Comparison of ENCODE assay signal across 27 mouse cellular contexts in genomic region chr6:142801687-142802086, GRCm38 (mm10). TPM values are rescaled to one million over a fixed set of nuclear protein-coding genes. Genes with fewer than 3 reads are reported as not detected.
DNase-seq lines count a peak whose midpoint lies in the region; ATAC-seq and TF ChIP-seq lines count a peak whose summit lies in the region.
"Had no signal": no experiment of that assay in that cellular context is flagged by ENCODE, and none has a peak within 500 bp of the region (broad histone marks: within the 10 kb centered on the region; RNA-seq: fewer than 3 reads in every experiment).

No protein-coding gene starts in this region.

- H3K4me2 ChIP-seq in forebrain, embryonic 11.5 days (ENCODE audit: low read depth, low read length, severe bottlenecking) = no peak overlapping the region
- H3K4me2 ChIP-seq in forebrain, postnatal 0 days (ENCODE audit: low read depth) = no peak overlapping the region
- H3K4me2 ChIP-seq in forebrain, embryonic 12.5 days = no peak overlapping the region
- no peak overlapping the region for H3K4me2 ChIP-seq in kidney, embryonic 14.5 days (replicated peaks; ENCODE audit: low read depth, low read length)

- H3K27me3 ChIP-seq in forebrain, embryonic 11.5 days (ENCODE audit: control insufficient read depth, insufficient read depth, low read length) = no peaks in the 10 kb centered on the region
- 0 out of 2 replicates have a peak, but pooled peaks cover 5% of the 10 kb centered on the region for H3K27me3 ChIP-seq in forebrain, embryonic 10.5 days (ENCODE audit: poor library complexity, severe bottlenecking)
- no peaks in the 10 kb centered on the region for H3K27me3 ChIP-seq in forebrain, postnatal 0 days (ENCODE audit: insufficient read depth, low read length)
- 0 out of 2 replicates have a peak, but pooled peaks cover 3% of the 10 kb centered on the region for H3K27me3 ChIP-seq in forebrain, embryonic 12.5 days
- H3K27me3 ChIP-seq in kidney, embryonic 14.5 days (ENCODE audit: control insufficient read depth, insufficient read depth, low read length) = no peaks in the 10 kb centered on the region
- H3K27me3 ChIP-seq: CH12.LX; embryonic facial prominence, embryonic 12.5 days had no signal

- no peak overlapping the region for H3K27ac ChIP-seq in forebrain, embryonic 11.5 days (ENCODE audit: low read depth, low read length)
- no peak overlapping the region for H3K27ac ChIP-seq in forebrain, embryonic 10.5 days
- no peak overlapping the region for H3K27ac ChIP-seq in forebrain, postnatal 0 days (ENCODE audit: low read depth, low read length)
- no peak overlapping the region for H3K27ac ChIP-seq in forebrain, embryonic 12.5 days
- no peak overlapping the region for H3K27ac ChIP-seq in kidney, embryonic 14.5 days (ENCODE audit: low read depth, low read length)
- H3K27ac ChIP-seq: embryonic facial prominence, embryonic 10.5 days; embryonic facial prominence, embryonic 12.5 days had no signal

- TF ChIP-seq CTCF in forebrain, postnatal 0 days (IDR thresholded peaks at IDR 0.05; ENCODE audit: low read depth) = no peak

- H3K4me1 ChIP-seq in forebrain, embryonic 11.5 days (replicated peaks; ENCODE audit: control insufficient read depth, insufficient read depth, low read length) = no peaks in the 10 kb centered on the region
- H3K4me1 ChIP-seq in forebrain, embryonic 10.5 days = peaks cover 28% of the 10 kb centered on the region
- H3K4me1 ChIP-seq in forebrain, postnatal 0 days (ENCODE audit: insufficient read depth) = 0 out of 2 replicates have a peak, but pooled peaks cover 3% of the 10 kb centered on the region
- peaks cover 12% of the 10 kb centered on the region for H3K4me1 ChIP-seq in forebrain, embryonic 12.5 days
- H3K4me1 ChIP-seq in kidney, embryonic 14.5 days (ENCODE audit: control insufficient read depth, insufficient read depth, low read length) = peaks cover 7% of the 10 kb centered on the region; the same call in 1 of the 2 replicates

- no peaks in the 10 kb centered on the region for H3K9me3 ChIP-seq in forebrain, embryonic 11.5 days (ENCODE audit: control insufficient read depth, low read length)
- no peaks in the 10 kb centered on the region for H3K9me3 ChIP-seq in forebrain, embryonic 10.5 days
- no peaks in the 10 kb centered on the region for H3K9me3 ChIP-seq in forebrain, postnatal 0 days (ENCODE audit: low read length)
- no peaks in the 10 kb centered on the region for H3K9me3 ChIP-seq in forebrain, embryonic 12.5 days
- no peaks in the 10 kb centered on the region for H3K9me3 ChIP-seq in kidney, embryonic 14.5 days (ENCODE audit: control insufficient read depth, low read length)
- H3K9me3 ChIP-seq: embryonic facial prominence, embryonic 10.5 days; embryonic facial prominence, embryonic 12.5 days; G1E had no signal

- H3K4me3 ChIP-seq in forebrain, embryonic 11.5 days (ENCODE audit: low read depth, low read length) = no peak overlapping the region
- no peak overlapping the region for H3K4me3 ChIP-seq in forebrain, embryonic 10.5 days
- H3K4me3 ChIP-seq in forebrain, postnatal 0 days (ENCODE audit: low read depth, low read length) = no peak overlapping the region
- H3K4me3 ChIP-seq in forebrain, embryonic 12.5 days (replicated peaks) = no peak overlapping the region
- H3K4me3 ChIP-seq in kidney, embryonic 14.5 days (ENCODE audit: low read length) = no peak overlapping the region
- H3K4me3 ChIP-seq: embryonic facial prominence, embryonic 10.5 days; embryonic facial prominence, embryonic 12.5 days had no signal

- no peak overlapping the region for H3K9ac ChIP-seq in forebrain, embryonic 11.5 days (ENCODE audit: low read length)
- no peak overlapping the region for H3K9ac ChIP-seq in forebrain, postnatal 0 days
- H3K9ac ChIP-seq in forebrain, embryonic 12.5 days = no peak overlapping the region
- no peak overlapping the region for H3K9ac ChIP-seq in kidney, embryonic 14.5 days (ENCODE audit: low read depth, low read length)
- H3K9ac ChIP-seq: embryonic facial prominence, embryonic 12.5 days had no signal

- DNase-seq in forebrain, embryonic 11.5 days (ENCODE audit: low spot score) = peak; percentile 44
- no peak for DNase-seq in forebrain, embryonic 10.5 days (ENCODE audit: extremely low spot score, low spot score)
- DNase-seq in forebrain, postnatal 0 days = no peak
- DNase-seq in kidney, postnatal 4 days = no peak
- DNase-seq in testis, postnatal 10 days (ENCODE audit: low spot score) = peak; percentile 10
- no peak for DNase-seq in testis, postnatal 14 days (ENCODE audit: low spot score)
- DNase-seq: adrenal gland, adult 8-10 months; adrenal gland, postnatal 14 days; adrenal gland, postnatal 36 days; B cell, adult 2 months; cerebellum, adult 11-12 months; cerebellum, adult 2 months; cerebellum, adult 9-10 months; cerebellum, postnatal 10 days; cerebellum, postnatal 25 days had no signal

- WGBS in forebrain, embryonic 11.5 days = 77% methylated on average over 5 of the region's 5 CpGs
- 86% methylated on average over 5 of the region's 5 CpGs for WGBS in forebrain, embryonic 10.5 days
- WGBS in forebrain, postnatal 0 days = 35% methylated on average over 5 of the region's 5 CpGs
- WGBS in forebrain, embryonic 12.5 days = 88% methylated on average over 5 of the region's 5 CpGs
- WGBS in kidney, embryonic 14.5 days = 75% methylated on average over 5 of the region's 5 CpGs

- H3K36me3 ChIP-seq in forebrain, embryonic 11.5 days (ENCODE audit: control insufficient read depth, insufficient read depth, low read length) = no peaks in the 10 kb centered on the region
- no peaks in the 10 kb centered on the region for H3K36me3 ChIP-seq in forebrain, embryonic 10.5 days (replicated peaks)
- no peaks in the 10 kb centered on the region for H3K36me3 ChIP-seq in forebrain, postnatal 0 days (ENCODE audit: insufficient read depth)
- H3K36me3 ChIP-seq in forebrain, embryonic 12.5 days (replicated peaks) = no peaks in the 10 kb centered on the region
- H3K36me3 ChIP-seq in kidney, embryonic 14.5 days (ENCODE audit: control insufficient read depth, insufficient read depth, low read length) = no peaks in the 10 kb centered on the region
- H3K36me3 ChIP-seq: embryonic facial prominence, embryonic 10.5 days; embryonic facial prominence, embryonic 12.5 days; G1E had no signal

- ATAC-seq in forebrain, embryonic 11.5 days (replicated peaks; ENCODE audit: low FRiP score) = no peak
- ATAC-seq in forebrain, postnatal 0 days = peak; percentile 56; the same call in 1 of the 2 replicates
- no peak for ATAC-seq in forebrain, embryonic 12.5 days (ENCODE audit: low FRiP score)
- 0 out of 2 replicates have a peak, but pooled peaks have one; percentile 1 for ATAC-seq in kidney, embryonic 14.5 days (ENCODE audit: low FRiP score, low TSS enrichment)
- ATAC-seq: activated CD4-positive, CD25-positive, alpha-beta regulatory T cell, adult 4 months; CD4-positive, CD25-positive, alpha-beta regulatory T cell, adult 4 months; forebrain, embryonic 14.5 days; Patski had no signal

RNA-seq across cellular contexts. Expression of gene Sult6b2, which starts 2.6 kb away (rescaled TPM):
- 0.29 TPM in 1 of 2 replicates, not detected in the other for polyA plus RNA-seq in forebrain, embryonic 11.5 days (2014; fragmentation: Nextera tagmentation; extraction: Ambion mirVana)
- 0.06 TPM in 1 of 2 replicates, not detected in the other for polyA plus RNA-seq in forebrain, embryonic 10.5 days (2016; fragmentation: Nextera tagmentation; extraction: Ambion mirVana)
- total RNA-seq in forebrain, postnatal 0 days (2014; rRNA removed) = 0.05 and 0.15 TPM in 2 replicates
- polyA plus RNA-seq in forebrain, postnatal 0 days (2015; fragmentation: Nextera tagmentation; extraction: Ambion mirVana) = 0.12 and 0.24 TPM in 2 replicates
- polyA plus RNA-seq in forebrain, embryonic 12.5 days (2016; fragmentation: Nextera tagmentation; extraction: Ambion mirVana) = 0.09 and 0.17 TPM in 2 replicates
- 0.16 TPM in 1 of 2 replicates, not detected in the other for polyA plus RNA-seq in kidney, embryonic 14.5 days (2014; fragmentation: Nextera tagmentation; extraction: Ambion mirVana)
- total RNA-seq: adrenal gland, adult 18-20 months; adrenal gland, adult 8-10 months; adrenal gland, postnatal 14 days; adrenal gland, postnatal 36 days had no signal
- polyA plus RNA-seq: activated CD4-positive, CD25-positive, alpha-beta regulatory T cell, adult 4 months; CD4-positive, CD25-positive, alpha-beta regulatory T cell, adult 4 months; embryonic facial prominence, embryonic 10.5 days; embryonic facial prominence, embryonic 12.5 days; embryonic facial prominence, embryonic 14.5 days; G1E had no signal

RNA-seq across cellular contexts. Expression of gene Cmas, which starts 45.2 kb away (rescaled TPM):
- polyA plus RNA-seq in forebrain, embryonic 11.5 days (2014; fragmentation: Nextera tagmentation; extraction: Ambion mirVana) = 103 and 109 TPM in 2 replicates
- 68.9 and 70.6 TPM in 2 replicates for polyA plus RNA-seq in forebrain, embryonic 10.5 days (2016; fragmentation: Nextera tagmentation; extraction: Ambion mirVana)
- 132 and 134 TPM in 2 replicates for total RNA-seq in forebrain, postnatal 0 days (2014; rRNA removed)
- 147 and 178 TPM in 2 replicates for polyA plus RNA-seq in forebrain, postnatal 0 days (2015; fragmentation: Nextera tagmentation; extraction: Ambion mirVana)
- polyA plus RNA-seq in forebrain, embryonic 12.5 days (2016; fragmentation: Nextera tagmentation; extraction: Ambion mirVana) = 117 and 119 TPM in 2 replicates
- polyA plus RNA-seq in kidney, embryonic 14.5 days (2014; fragmentation: Nextera tagmentation; extraction: Ambion mirVana) = 81.1 and 85.6 TPM in 2 replicates

Comparison
In these comparisons a context has a peak if more than half of its experiments do, and no peak if none do; other contexts are left out.
1. ATAC-seq: peak in forebrain, postnatal 0 days (single experiment) and kidney, embryonic 14.5 days (single experiment); none in forebrain, embryonic 11.5 days (single experiment) and forebrain, embryonic 12.5 days (single experiment).
2. DNase-seq: peak in forebrain, embryonic 11.5 days (single experiment) and testis, postnatal 10 days (single experiment); none in forebrain, embryonic 10.5 days (single experiment), forebrain, postnatal 0 days (single experiment), kidney, postnatal 4 days (0 of 2) and testis, postnatal 14 days (single experiment).